Mouse (Mus musculus): Measurements from ENCODE around the gene Rorc.

GRCm38 (mm10) chr3:94396851-94397250 is 24.3 kb downstream of the Rorc start:
- TF ChIP-seq POLR2A (IDR thresholded peaks at IDR 0.05; ENCODE audit: low read depth, low read length) (no peak), CTCF (IDR thresholded peaks at IDR 0.05; ENCODE audit: borderline replicate concordance, insufficient read depth, low read length) (no peak)
